Mouse (Mus musculus): Measurements from ENCODE around the gene Sub1.

Sub1 gene

DNA sequence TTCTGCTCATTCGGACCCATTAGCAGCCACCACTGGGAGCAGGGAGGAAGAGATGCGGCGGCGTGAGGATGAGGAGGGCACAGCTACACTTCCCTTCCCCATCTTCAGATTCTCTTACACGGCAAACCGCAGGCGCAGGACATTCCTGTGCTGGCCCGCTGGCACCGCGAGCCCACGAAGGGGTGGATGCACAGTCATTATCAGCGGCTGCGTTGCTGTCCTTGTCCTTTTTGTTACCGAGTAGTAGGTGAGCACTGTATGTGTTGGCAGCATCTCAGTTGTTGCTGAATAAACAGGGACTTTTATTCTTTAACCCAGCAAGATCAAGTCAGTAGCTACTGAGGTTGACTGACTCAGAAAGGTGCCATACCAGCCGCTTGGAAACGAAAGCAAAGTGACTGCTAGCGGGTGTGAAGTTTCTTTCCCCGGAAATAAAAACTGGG, 13.8 kb upstream of the Sub1 start:
- DNase-seq, result peak in 1 of 2 experiments; percentile 67

DNA sequence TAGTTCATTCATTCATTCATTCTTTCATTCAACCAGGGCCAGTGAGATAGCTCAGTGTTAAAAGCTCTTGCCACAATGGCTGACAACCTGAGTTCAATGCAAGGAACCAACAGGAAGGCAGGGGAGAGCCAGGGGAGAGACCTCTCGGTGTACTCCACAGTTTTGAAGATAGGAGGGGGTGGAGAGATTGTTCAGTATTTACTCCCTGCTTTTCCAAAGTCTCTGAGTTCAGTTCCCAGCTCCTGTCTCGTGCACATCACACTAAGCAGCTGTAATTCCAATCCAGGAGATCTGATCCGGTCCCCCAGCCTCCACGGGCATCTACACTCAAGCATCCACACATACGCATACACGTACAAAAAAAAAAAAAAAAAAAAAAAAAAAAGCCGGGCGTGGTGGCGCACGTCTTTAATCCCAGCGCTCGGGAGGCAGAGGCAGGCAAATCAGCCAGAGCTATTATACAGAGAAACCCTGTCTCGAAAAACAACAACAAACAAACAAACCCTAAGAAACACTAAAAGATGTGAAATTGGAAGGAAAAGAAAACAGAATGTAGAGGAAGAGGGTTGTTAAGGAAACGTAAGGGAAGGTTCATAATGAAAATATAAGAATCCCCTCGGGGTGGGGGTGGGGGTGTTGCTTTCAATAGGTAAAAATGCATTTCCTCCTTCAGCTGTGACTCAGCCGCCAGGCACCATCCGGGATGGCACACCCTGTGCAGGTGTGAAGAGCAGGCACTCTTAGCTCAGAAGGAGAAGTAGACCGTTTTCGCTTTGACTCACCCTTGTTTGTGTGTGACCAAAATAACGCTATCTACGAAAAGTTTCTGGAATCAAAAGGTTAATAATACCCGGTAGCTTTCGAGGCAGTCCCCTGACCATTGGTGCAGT, 13.2 kb upstream of the Sub1 start:
- DNase-seq, result peak; percentile 86 to 89

DNA sequence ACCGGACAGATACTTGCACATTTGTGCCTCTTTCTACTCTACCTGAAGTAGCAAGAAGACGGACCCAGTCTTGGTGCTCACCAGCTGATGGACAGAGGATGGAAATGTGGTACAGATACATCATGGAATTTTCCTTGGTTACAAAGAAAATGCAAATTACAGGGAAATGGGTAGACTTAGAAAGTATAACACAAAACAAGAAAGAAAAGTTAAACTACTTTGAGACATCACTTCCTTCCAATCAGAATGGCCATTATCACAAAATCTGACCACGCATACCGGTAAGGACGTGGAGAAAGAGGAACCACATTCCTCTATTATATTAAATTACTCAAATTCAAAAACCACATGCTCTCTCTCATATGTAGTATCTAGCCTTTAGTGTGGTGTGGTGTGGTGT, 12.1 kb upstream of the Sub1 start:
- DNase-seq, result no peak

DNA sequence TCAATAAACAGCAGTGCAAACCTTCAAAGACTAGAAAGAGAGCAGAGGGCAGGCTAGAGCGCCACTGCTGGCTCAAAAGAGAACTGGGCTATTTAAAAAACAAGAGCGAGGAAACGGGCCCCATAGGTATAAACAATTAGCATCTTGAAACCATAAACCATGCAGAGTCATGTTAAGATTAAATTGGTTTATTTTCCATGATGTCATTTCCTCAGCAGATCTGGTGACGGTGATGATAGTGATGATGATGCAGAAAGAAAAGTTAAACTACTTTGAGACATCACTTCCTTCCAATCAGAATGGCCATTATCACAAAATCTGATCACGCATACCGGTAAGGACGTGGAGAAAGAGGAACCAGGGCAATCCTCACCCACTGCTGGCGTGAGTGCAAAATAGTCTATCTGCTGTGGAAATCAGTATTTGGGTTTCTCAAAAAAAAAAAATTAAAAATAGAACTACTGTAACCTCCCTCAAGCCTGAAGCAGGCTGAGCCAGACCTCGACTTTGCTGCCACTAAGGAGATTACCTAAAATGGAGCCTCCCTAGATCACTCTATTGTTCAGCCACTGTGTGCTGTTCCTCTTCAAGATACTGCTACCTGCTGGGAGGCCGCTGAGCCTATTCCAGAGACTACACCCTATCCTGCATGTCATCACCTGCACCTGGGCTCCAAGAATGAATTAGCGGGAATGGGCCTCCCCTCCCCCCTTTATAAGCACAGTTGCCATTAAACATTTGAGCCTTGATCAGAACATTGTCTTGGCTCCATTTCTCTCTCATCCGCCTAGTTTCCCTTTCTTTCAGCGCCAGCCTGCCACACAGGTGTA, 11.4 kb upstream of the Sub1 start:
- DNase-seq, result peak; percentile 71 to 80

DNA sequence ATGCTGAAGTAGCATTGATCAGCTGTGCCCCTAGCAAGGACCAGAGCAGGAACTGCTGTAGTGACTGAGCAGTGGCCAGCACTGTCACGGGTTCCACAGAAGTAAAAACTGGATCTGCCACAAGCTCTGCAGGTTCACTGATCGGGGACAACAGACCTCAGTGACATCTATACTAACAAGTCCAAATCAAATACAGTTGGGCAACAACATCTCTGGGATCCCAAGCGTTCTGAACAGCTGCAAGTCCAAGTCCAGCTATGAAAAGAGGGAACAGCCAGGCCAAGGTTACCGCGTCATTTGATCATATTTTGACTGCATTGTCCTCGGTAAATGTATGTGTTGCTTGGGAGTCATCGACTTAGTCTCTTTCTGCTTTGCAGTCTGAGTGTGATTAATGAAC, 10.6 kb upstream of the Sub1 start:
- DNase-seq, result no peak

DNA sequence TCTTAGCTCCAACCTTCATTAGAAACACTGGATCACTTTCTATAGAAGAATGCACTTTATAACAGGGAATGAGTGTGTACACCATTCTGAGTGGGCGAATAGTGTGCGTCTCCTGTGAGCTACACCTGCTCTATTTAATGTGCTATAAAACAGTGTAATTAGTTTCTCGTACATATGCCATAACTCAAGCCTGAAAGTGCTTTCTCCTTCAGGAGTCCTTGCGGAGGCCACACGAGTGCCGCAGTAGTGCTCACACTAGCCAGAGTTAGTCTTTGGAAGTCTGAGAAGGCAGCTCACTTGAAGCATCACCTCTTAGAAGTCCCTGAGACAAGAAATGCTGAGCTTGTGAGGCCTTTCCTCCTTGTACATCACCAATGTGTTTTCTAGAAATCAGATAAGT, 9.4 kb upstream of the Sub1 start:
- DNase-seq, result no peak

DNA sequence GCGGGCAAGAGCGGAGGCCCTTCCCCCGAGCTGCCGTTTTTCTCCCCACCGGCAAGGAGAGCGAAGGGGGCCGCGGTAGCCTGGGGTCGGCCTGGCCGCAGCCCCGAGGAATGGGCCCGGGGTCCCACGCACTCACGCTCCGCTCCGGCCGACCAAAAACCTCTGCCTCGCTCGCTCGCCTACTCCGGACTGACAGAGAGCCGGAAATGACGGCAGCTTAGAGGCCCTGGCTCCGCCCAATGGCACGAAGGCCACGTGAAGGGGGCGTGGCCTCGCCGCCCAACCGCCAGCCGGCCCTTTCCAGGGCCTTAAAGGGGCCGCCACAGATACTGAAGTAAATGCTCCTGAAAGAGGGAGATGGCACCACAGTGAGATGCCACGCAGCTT, 975 bp downstream of the Sub1 start:
- DNase-seq, result peak; percentile 95

DNA sequence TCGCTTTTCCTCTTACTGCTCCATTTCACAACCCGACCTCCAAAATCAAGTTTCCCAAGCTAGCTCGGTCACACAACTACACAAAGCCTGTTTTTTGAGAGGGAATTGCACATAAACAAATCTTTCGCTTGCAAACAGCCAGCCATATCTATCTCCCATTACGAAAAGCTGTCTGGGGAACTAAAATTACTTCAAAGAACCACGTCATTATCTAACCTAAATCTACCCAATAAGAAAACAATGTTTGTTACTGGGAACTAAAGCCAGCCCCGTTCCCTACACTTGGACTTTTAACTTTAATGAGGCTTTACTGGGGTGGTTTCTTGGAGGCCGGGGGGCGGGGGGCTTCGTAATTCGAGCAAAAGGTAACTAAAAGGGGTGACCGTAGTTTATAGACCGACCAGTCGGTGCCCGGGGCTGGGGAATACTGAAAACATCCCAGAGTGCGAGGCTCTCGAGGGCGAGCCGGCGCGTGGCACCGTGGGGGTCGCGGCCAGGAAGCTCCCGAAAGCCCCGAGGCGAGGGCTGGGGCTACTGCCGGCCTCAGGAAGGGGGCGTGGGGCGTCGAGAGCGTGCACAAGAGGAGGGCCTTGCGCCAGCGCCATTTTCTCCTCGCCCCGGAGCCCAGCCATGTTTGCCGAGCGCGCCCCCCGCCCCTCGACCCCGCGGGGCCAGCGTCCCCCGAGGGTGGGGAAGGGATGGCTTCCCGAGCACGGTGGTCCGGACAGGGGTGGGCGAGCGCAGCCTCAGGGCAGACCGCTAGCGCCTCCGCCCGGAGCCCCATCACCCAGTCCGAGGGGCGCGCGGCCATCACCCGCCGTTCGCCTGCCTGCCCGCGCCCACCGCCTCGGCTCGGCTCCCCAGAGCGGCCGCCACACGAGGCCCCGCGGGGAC, 1.6 kb downstream of the Sub1 start:
- DNase-seq, result peak; percentile 62 to 67

DNA sequence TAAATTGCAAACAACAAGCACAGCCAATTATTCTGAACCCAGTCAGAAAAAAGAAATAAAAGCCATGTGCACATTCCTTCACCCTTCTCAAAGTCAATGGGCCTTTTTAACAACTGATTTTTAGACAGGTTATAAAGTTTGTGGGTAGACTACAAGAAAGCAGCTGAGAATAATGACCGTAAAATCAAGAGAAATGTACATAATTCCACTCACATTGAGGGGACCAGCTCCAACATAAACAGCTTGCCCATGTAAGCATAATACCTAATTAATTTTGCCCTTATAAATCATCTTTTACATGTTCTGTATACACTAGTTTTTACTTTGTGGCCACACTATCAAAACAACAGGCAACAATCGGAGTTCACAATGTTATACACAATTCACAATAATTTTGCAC, 2.8 kb downstream of the Sub1 start:
- no peak for DNase-seq

DNA sequence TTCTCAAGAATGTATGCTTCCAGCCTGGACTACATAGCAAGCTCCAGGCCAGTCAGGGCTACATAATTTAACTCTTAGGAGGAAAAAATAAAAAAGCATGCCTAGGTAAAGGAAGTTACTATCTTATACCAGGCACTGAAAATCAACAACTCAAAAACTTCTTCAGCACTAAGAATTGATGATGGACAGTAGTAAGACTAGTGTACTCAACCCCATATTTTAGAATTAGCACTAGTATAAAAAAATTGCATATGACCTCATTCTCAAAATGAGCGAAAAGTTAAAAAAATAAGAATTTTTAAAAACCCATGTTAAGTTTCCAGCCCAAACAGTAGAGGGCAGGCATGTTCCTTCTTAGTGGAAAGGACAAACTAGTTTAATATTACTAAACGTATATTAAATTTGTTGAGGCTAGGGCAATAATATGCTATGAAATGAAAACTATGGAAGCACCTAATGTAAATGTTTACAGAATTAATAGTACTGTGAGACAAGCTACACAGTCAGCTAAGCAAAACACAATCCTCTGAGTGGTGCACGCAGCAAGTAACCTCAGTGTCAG, 5.2 kb downstream of the Sub1 start:
- peak; percentile 42 to 53 for DNase-seq

DNA sequence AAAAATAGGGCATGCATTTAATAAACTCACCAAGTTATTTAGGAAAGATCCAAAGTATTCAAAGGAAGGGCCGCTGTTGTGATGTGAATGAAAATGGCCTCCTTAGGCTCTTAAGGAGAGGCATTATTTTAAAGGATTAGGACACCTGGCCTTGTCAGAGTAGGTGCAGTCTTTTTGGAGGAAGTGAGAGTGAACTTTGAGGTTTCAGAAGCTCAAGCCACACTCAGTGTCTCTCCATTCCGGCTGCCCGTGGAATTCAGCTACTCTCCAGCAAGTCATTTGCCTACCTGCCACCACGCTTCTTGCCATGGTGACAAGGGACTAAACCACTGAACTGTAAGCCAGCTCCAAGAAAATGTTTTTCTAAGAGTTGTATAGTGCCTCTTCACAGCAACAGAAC, 8.2 kb downstream of the Sub1 start:
- DNase-seq, result peak; percentile 49

DNA sequence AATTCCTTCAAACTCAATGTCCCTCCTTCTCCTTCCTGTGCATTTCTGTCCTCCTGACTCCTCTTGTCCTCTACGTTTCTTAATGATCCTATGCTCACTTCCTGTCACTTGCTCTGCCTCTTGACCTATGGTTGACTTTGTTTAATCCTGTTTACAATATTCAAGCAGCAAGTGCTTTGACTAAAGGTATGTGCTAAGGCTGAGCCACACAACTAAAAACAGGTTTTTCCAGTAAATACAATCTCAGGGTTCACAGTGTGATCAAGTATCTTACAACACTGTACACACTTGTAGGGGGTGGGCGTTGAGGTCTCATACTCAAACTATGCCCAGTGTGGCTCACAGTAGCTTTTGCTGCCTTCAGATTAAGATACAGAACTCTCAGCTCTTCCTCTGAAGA, 8.9 kb downstream of the Sub1 start:
- no peak for DNase-seq

DNA sequence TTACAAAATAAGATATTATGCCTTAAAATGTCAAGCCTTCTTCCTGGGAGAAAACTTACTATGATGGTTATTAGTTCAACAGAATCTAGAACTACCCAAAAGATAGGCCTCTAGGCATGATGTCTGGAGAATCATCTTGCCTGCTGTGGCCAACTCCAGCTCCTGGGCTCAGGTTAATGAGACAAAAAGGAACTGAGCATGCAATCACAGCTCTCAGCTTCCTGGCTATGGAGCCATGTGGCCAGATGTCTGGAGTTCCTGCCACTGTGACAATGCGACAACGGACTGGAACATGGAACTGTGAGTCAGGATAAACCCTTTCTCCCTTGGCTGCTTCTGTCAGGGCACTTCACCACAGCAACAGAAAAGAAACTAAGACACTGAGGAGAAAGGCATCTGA, 14.8 kb downstream of the Sub1 start:
- no peak for DNase-seq

DNA sequence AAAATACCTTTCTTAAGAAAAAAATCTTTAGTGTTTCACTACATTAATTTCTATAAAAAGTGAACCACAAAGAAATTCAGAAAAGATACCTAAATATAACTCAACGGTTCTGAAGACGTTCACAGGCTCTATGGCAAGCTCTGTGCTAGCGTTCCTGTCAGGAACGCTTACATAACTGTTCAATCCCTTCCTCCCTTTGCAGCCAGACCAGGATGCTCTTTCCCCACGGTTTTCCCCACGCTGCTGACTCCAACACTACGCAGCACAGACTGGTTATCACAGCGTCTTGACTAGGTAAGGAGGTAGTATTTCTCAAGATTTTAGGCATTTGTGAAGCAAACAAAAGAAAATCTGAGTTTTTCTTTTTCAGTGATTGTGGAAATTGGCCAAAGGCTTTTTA, 15.3 kb downstream of the Sub1 start:
- no peak for DNase-seq

DNA sequence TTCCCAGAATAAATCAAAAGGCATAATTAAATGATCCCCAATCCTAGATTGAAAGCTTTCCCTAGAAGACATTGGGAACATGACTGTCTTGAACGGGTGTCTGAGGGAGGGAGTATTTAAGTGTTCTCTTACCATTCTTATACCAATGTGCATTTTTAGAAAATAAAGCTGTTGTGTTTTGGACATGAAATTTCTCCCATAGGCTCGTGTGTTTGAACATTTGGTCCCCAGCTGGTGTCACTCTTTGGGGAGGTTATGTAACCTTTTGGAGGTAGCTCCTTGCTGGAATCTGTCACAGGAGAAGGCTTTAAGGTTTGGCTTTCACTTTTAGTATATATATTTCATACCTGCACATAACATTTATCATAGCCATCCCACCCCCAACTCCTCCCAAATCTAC, 18.6 kb downstream of the Sub1 start:
- no peak for DNase-seq

DNA sequence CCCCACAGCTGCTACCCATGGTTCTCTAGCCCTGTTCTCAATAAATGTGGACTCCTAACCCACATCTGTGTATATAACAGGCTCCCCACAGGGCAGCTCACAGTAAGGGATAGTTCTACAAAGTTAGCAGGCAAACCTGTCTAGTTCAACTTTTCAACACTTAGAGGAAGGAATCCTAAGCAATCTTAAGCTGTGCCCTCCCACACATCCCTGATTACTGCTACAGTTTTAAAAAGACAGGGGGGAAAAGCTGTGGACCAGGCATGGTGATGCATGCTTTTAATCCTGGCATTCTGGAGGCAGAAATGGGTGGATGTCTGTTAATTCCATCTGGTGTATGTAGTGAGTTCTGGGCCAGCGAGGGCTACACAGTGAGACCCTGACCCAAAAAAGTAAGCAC, 19.7 kb downstream of the Sub1 start:
- no peak for DNase-seq

DNA sequence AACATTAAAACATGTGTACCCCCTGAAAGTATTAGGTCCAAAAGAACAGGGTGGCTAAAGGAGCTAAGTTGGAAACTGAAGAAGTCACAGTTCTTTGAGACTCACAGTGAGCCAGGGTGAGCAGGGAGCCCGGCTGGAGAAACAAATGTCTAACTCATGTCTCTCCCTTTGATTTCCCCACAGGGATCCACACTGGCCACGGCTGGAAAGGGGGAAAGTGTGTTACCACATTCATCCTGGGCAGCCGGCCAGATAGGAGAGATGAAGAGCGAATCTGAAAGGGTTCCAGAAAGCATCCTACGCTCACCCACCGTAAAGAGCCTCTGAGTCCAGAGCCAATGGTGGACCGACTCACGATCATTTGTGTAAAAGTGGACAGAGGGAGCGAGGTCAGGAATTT, 20.9 kb downstream of the Sub1 start:
- DNase-seq, result no peak

DNA sequence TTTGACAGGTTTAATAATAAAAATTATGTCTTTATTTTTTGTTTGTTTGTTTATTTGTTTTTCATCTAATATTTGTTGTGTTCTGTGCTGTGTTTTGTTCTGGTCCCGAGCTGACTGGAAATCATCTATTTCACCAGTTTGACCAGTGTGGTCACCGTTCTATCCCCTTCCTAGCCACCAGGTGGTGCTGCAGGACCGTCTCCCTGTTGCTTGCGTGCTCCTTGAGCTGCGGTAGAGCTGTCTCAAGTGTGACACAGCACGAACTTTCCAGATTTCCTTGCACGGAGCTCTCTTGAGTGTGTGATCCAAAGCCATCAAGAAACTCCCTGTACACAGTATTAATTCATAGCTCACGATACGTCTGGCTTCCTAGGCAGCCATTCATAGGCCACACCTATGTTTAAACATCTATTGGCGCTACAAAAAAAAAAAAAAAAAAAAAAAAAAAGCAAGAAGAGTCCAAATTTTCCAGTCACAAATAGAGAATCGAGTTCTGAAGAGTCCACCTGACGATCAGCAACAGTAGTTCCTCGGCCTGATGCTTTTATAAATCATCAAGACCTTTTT, 24.8 kb downstream of the Sub1 start:
- DNase-seq, result peak; percentile 90

DNA sequence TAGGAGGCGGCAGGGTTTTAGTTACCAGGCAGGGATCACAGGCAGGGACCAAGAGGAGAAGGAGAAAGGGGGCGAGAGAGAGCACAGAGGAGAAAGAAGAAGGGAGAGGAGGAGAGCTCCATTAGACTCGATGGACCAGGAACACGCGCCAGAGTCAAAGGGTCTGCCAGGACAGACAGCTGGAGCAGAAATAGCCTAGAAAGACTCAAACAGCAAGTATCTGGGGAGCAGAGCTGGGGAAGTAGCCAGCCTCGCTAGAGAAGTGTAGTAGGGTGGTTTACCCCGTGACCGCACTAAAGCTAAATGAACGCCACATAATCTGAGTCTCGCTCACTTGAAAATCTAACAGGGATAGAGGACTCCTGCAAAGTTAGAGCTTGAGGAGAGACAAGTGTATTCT, 26.2 kb downstream of the Sub1 start:
- DNase-seq, result no peak

DNA sequence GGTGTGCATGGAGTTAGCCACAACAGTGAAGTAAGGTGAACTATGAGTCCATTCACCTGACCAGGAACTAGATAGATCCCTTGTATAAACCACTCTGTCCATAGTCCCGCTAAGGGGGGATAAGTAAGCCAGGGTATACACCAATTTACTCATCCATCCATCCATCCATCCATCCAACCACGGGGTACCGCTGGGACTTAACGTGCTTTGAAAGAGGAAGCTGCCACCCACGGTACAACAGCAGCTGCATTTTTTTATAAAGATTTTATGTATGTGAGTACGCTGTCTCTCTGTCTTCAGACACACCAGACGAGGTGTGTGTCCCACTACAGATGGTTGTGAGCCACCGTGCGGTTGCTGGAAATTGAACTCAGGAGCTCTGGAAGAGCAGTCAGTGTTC, 27.9 kb downstream of the Sub1 start:
- peak; percentile 49 to 58 for DNase-seq

DNA sequence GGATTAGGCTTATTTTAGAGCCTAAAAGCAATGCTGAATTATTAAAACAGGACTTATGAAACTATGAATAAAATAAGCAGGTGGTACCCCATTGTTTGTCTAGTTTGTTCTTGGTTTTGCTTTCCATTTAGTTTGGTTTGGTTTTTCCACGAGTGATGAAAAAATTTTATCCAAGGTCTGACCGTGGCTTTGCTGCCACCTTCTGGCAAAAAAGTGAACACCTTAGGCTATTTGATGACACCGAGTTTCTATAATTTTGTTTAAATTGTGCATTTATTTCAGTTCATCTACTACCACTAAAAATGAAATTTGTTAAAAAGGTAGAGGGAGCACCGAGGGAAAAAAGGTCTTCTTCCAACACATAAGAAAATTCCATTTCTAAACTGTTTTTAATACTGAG, 30.4 kb downstream of the Sub1 start:
- peak; percentile 65 to 68 for DNase-seq

DNA sequence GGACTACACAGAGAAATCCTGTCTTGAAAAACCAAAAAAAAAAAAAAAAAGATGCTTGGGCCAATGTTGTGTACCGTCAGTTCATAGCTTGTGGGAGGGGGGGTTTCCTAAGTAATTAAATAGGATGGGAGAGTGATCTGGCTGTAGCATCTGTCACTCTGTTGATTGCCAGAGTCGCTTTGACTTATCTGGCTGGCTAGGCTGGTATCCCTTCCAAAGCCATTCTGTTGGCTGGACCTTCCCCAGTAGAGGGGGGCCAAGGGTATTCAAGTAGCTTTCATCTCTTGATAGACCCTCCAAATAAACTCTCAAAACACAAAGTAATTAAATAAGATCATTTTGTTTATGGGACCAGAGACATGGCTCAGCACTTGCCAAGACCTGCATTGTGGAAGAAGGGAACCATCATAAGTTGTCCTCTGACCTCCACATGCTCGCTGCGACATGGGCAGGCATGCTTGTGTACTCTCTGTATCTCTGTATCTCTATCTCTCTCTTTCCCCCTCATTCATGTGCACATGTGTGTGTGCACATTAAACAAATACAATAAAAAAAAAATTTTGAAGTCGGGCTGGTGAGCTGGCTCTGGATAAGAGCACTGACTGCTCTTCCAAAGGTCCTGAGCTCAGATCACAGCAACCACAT, 31.5 kb downstream of the Sub1 start:
- DNase-seq, result no peak

Data from B cell, adult 2 months (primary cell).